Mouse (Mus musculus): ENCODE data around the gene Nanos2.

Nanos2 gene

DNA sequence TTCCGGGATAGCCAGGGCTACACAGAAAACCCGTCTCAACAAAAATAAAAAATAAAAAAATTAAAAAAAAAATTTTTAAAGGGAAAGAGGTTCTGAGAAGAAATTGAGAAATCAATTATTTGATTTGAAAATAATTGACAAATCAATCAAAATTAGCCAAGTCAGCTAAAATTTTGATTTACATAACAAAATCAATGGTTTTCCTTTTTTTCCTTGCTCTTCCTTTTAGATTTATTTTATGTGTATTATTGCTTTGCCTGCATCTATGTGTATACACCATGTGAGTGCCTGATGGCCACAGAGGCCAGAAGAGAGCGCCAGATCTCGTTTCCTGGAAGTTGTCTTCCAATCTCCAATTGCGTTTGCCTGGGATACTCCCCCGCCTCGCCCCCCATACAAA is 30.7 kb downstream of the Nanos2 start:
- no peak for DNase-seq (ENCODE audit: low spot score)

DNA sequence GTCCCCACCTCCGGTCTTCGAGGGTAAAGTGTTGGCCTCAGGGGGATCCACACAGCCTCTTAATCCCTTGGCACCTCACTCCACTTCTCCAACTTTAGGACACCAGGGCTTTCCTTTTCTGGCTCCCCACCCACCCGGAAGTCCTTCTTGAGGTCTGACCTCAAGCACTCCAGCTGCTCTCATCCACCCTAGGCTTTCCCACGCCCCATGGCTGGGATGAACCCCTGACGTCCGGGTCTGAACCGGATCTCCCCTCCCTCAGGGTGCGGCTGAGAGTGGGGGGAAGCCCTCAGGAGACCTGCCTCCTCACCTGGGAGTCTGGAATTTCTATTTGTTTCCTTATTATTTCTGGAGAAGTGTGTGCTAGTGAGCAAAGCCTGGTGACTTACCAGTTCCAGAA is 33.8 kb downstream of the Nanos2 start:
- DNase-seq (ENCODE audit: low spot score), result no peak

DNA sequence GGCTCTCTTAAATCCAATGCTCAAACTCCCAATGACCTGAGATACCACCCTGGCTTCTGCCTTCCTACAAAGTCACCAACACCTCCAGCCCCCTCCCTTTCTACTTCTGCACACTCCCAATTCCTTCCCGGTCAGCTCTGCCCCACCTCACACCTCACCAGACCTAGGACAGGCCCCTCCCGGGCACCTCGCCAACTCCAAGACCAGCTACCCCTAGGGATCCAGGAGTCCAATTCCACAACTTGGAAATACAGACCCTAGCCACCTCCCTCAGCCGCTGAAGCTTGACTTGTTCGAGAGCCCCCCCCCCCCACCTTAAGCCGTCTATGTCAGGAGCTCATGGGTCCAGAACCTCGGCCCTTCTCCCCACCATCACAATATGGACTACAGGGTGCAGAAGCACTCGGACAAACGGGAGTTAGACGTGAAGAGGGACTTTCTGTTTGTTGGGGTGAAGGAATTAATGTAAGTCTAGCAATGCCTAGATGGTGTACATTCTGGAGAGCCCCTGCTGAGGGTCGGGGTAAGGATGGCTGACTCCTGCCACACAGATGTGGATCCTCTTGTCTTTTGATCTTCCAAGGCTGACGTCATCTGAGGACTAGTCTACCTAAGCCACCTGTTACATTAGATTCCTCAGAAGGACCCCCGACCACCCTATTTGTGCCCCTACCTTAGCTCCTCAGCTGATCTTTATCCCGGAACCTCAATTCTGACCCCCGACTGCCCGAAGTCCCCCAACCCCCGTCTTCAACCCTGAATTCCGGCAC is 35.2 kb downstream of the Nanos2 start:
- DNase-seq (ENCODE audit: low spot score), result peak; percentile 60

DNA sequence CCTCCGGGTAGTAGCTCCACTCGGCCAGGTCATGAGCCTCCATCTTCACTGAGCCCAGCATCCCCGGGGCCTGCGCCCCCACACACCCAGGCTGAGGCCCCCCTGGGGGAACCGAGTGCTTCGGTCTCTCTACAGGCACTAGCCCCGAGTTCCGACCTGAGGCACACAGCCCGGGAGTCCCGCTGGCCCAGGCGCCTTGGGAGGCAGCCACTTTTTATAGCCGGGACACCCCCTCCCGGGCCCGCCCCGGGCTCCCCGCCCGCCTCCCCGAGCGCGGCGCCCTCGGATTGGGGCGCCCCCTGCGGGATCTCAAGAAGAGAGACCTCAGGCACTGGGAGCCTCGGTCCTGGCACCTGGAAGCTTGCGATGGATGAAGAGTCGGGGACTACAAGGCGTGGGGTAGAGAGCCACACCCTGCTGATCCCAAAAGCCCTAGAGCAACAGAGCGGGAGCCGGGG is 36.2 kb downstream of the Nanos2 start, which contains the start of gene Foxa3:
Gene Foxa3, minus strand, starts transcription at position 182 of the 458 bp plus-strand sequence.
- DNase-seq (ENCODE audit: low spot score), result no peak

DNA sequence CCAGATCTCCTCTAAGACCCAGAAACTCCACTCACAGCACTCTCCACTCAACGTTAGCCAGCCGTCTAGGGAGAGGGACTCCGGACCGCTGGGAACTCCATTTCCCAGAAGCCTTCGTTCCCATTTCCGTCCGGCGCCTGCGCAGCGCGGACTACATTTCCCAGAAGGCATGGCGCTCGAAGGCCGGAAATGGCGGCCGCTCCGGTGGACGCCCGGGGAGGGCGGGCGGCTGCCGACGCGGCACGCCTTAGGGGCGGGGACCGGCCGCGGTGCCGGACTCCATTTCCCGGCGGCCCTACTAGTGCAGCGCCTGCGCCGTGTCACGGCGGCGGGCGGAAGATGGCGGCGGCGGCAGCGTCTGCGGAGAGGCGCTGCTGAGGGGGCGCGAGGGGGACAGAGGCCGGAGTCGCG is 36.9 kb downstream of the Nanos2 start, which contains the start of gene Sympk:
Gene Sympk, plus strand, starts transcription at position 282 of the 411 bp plus-strand sequence.
- peak; percentile 96 for DNase-seq (ENCODE audit: low spot score)

DNA sequence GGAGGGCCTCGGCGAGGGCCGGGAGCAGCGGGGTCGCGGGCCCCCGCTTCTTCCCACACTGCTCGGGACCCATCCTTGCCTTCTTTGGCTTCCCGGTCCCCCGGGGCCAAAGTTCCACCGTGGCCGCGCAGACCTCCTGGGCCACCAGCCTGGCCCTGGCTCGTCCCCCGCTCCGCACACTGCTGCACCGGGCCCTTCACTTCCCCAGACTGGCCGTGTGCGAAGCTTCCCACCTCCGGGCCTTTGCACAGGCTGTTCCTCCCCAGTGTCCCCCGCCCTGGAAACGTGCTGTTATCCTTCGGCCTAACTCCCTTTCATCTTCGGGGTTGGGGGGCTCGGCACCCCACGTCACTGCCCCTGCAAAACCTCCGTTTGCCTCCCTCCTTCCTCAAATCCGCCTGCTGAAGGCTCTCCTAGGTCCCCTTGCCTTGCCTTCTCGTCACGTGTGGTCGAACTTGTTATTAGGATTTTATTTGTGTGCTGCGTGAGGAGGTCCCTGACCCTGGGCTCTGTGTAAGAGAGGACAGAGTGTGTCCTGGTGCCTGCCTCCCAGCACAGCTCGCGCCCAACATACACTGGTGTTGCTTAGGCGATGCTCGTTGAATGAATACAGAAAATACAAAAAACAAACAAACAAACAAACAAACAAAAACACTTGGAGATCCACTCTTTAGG is 37.5 kb downstream of the Nanos2 start:
- DNase-seq (ENCODE audit: low spot score), result no peak

DNA sequence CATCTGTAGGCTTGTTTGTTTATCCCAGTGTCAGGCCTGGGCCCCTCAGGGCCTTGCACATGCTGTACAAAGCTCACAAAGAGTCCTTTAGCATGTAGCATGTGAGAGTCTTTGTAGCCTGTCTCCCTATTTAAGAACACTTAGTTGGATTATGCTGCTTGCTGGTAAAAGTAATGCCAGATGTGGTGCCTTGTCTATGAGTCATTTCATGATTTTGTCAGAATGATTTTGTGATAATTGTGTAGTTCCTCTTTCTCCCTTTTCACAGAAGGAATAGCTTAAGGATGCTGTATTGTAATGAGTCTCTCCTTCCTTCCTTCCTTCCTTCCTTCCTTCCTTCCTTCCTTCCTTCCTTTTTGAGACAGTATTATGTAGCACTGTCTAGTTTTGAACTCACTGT is 40.9 kb downstream of the Nanos2 start:
- DNase-seq (ENCODE audit: low spot score), result peak; percentile 27

DNA sequence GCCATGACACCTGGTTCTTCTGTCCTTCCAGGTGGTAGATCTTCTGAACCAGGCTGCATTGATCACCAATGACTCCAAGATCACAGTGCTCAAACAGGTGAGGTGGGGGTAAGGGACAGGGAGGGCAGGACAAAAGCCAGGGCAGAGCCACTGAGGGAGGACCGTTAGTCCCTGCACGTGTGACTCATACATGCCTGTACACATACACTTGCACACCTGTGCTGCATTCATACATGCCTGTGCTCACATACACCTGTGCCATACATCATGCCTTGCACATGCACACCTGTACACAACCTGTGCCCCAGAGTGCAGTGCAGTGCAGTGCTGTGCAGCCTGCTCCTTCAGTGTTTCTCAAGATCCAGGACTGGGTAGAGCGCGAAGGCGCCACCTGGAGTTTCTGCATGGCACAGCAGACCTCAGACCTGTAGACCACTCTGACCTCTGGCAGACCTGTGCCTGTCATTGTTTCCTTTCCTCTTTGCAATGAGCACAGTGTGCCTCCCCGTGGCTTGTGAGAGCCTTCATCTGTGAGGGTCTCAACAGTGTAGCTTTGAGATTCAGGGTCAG is 42.0 kb downstream of the Nanos2 start:
- DNase-seq (ENCODE audit: low spot score), result peak; percentile 67

DNA sequence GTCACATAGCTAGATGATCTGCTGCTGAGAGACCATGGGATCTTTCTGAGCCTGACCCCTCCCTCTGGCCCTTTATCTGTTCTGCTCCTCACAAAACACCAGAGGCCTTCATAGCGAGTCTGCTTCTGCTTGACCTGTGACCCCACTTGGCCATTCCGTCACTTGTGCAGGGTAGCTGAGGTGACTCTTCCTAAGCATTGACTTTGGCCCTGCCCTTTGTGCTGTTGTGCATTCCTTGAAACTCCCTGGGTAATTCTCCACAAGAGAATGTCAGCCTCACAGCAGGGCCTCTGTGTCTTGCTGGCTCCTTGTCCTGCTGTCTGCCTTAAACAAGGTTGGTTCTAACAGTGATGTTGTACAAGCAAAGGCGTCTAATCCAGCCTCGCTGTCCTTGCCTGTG is 44.4 kb downstream of the Nanos2 start:
- no peak for DNase-seq (ENCODE audit: low spot score)
